Mouse (Mus musculus): ENCODE data around the gene Myo15. TPM values are rescaled to one million over a fixed set of nuclear protein-coding genes. Genes with fewer than 3 reads are reported as not detected.
"Not testable (repeated sequence)": the region's sequence is repeated elsewhere in the genome, so short reads cannot be mapped to it uniquely, and the experiment has no call there.

Myo15 gene
- under 1 TPM in 2 of 4 experiments, not detected in 2; 0.03 TPM for total RNA-seq (2022)

GRCm38 (mm10) chr11:60469039-60469438 is at the start of gene Myo15:
Gene Myo15 (plus strand): TSS chr11:60469339.
- no peak for DNase-seq (ENCODE audit: low spot score)

- no peak for DNase-seq (ENCODE audit: low spot score)
Measured at GRCm38 (mm10) chr11:60422046-60422668, 47.0 kb upstream of the Myo15 start.

GRCm38 (mm10) chr11:60423006-60423405 is 46.1 kb upstream of the Myo15 start:
- DNase-seq (ENCODE audit: low spot score), result no peak

- no peak for DNase-seq (ENCODE audit: low spot score)
Measured at GRCm38 (mm10) chr11:60426417-60426816, 42.7 kb upstream of the Myo15 start.

- DNase-seq (ENCODE audit: low spot score), result no peak
Measured at GRCm38 (mm10) chr11:60427628-60428027, 41.5 kb upstream of the Myo15 start.

- DNase-seq (ENCODE audit: low spot score), result no peak
Measured at GRCm38 (mm10) chr11:60433501-60433900, 35.6 kb upstream of the Myo15 start.

GRCm38 (mm10) chr11:60435133-60435532 is 34.0 kb upstream of the Myo15 start:
- DNase-seq (ENCODE audit: low spot score), result no peak

GRCm38 (mm10) chr11:60436618-60437017 is 32.5 kb upstream of the Myo15 start:
- DNase-seq (ENCODE audit: low spot score), result no peak

GRCm38 (mm10) chr11:60439621-60440020 is 29.5 kb upstream of the Myo15 start:
- DNase-seq (ENCODE audit: low spot score), result not testable (repeated sequence)

GRCm38 (mm10) chr11:60440176-60440575 is 29.0 kb upstream of the Myo15 start:
- no peak for DNase-seq (ENCODE audit: low spot score)

- DNase-seq (ENCODE audit: low spot score), result no peak
Measured at GRCm38 (mm10) chr11:60442896-60443295, 26.2 kb upstream of the Myo15 start.

GRCm38 (mm10) chr11:60444007-60444406 is 25.1 kb upstream of the Myo15 start:
- DNase-seq (ENCODE audit: low spot score), result no peak

GRCm38 (mm10) chr11:60454080-60454744 is 14.9 kb upstream of the Myo15 start, which contains the start of gene Drg2:
Gene Drg2 (plus strand): TSS chr11:60454591.
- DNase-seq (ENCODE audit: low spot score), result peak; percentile 88

- peak; percentile 6 for DNase-seq (ENCODE audit: low spot score)
Measured at GRCm38 (mm10) chr11:60454745-60455087, 14.4 kb upstream of the Myo15 start.

- DNase-seq (ENCODE audit: low spot score), result no peak
Measured at GRCm38 (mm10) chr11:60457973-60458372, 11.2 kb upstream of the Myo15 start.

GRCm38 (mm10) chr11:60465943-60466380 is 3.2 kb upstream of the Myo15 start:
- DNase-seq (ENCODE audit: low spot score), result peak; percentile 6

- DNase-seq (ENCODE audit: low spot score), result no peak
Measured at GRCm38 (mm10) chr11:60470743-60471142, 1.6 kb downstream of the Myo15 start.

GRCm38 (mm10) chr11:60474534-60474933 is 5.4 kb downstream of the Myo15 start:
- DNase-seq (ENCODE audit: low spot score), result no peak

- no peak for DNase-seq (ENCODE audit: low spot score)
Measured at GRCm38 (mm10) chr11:60475668-60476362, 6.7 kb downstream of the Myo15 start.

GRCm38 (mm10) chr11:60478121-60478520 is 9.0 kb downstream of the Myo15 start:
- DNase-seq (ENCODE audit: low spot score), result no peak

- no peak for DNase-seq (ENCODE audit: low spot score)
Measured at GRCm38 (mm10) chr11:60486267-60486666, 17.1 kb downstream of the Myo15 start.

- no peak for DNase-seq (ENCODE audit: low spot score)
Measured at GRCm38 (mm10) chr11:60492726-60493125, 23.6 kb downstream of the Myo15 start.

GRCm38 (mm10) chr11:60495692-60496091 is 26.6 kb downstream of the Myo15 start:
- no peak for DNase-seq (ENCODE audit: low spot score)

Data from heart, adult 8-10 months (tissue).